Mouse (Mus musculus) bone marrow, adult 2 months (tissue): Measurements from ENCODE around the gene Col6a6. TPM values are rescaled to one million over a fixed set of nuclear protein-coding genes. Genes with fewer than 3 reads are reported as not detected.

Experiments
- H3K27ac ChIP-seq: fragments of 200-500 bp; 2 replicates; pipeline ENCODE4 v1.5.1; 2012; ENCODE audit warnings: low read depth, mild to moderate bottlenecking, control low read depth, inconsistent platforms, low read length; ENCODE audit not compliant: control insufficient read depth, poor library complexity, insufficient read depth
- H3K4me1 ChIP-seq: fragments of 200-500 bp; 2 replicates; pipeline ENCODE4 v1.6.1; 2011; ENCODE audit warnings: low read length; ENCODE audit not compliant: control insufficient read depth, insufficient read depth
- H3K4me3 ChIP-seq: fragments of 200-500 bp; replicated peaks from 2 replicates; pipeline ENCODE3; 2011; ENCODE audit warnings: mild to moderate bottlenecking, low read depth, low read length, control low read depth; ENCODE audit not compliant: control insufficient read depth
- CTCF ChIP-seq: fragments of 200-500 bp; IDR thresholded peaks from 2 replicates; pipeline ENCODE4 v1.5.1; 2011; ENCODE audit warnings: low read length, control low read depth; ENCODE audit not compliant: control insufficient read depth, insufficient read depth
- POLR2A ChIP-seq: fragments of 200-500 bp; IDR thresholded peaks from 2 replicates; pipeline ENCODE4 v1.6.1; 2011; ENCODE audit warnings: low read depth, mild to moderate bottlenecking, control low read depth, low read length, borderline replicate concordance; ENCODE audit not compliant: control insufficient read depth
- WGBS: fragments of 180-500 bp; shearing (Covaris S2); methylation state at CpG from one replicate; pipeline ENCODE4 v1.1.7; 2018; 5-methylcytosine and 5-hydroxymethylcytosine counted together
- polyA plus RNA-seq: library from polyadenylated mRNA; stranded (reverse); fragments of >200 nt; gene quantifications from 2 replicates; pipeline ENCODE4 v1.2.4, GENCODE M21; 2011; ENCODE audit warnings: low replicate concordance; ENCODE audit not compliant: missing spikeins, insufficient read depth, insufficient read length

Gene Col6a6
- polyA plus RNA-seq, 1 experiment, result not detected

DNA sequence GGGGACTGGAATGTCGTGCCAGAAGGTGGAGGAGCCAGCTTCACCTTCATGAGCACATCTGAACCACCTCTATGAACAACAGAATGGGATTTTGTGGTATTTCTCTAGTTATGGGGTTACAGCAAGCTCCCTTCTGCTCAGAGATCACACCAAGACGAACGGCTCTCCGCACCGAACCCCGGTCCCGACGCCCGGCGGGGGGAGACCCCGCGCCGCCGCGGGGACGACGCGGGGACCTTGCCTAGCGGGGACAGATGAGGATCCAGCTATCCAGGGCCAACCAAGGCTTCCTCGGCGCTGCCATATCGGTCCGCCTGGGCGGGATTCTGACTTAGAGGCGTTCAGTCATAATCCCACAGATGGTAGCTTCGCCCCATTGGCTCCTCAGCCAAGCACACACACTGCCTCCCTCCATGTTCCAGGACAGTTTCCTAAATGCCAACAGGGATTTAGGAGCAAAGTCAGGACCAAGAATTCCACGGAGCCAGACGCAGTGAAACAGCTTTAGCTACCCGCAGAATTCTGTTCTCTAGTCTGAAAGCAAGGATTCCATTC is 8.7 kb downstream of the Col6a6 start:
- WGBS, result 70% methylated on average over 29 of the region's 29 CpGs
- Histone ChIP-seq H3K4me1 (no peaks in the 10 kb centered on the region), H3K4me3 (no peak overlapping the region), H3K27ac (no peak overlapping the region)
- TF ChIP-seq CTCF (no peak), POLR2A (no peak)

DNA sequence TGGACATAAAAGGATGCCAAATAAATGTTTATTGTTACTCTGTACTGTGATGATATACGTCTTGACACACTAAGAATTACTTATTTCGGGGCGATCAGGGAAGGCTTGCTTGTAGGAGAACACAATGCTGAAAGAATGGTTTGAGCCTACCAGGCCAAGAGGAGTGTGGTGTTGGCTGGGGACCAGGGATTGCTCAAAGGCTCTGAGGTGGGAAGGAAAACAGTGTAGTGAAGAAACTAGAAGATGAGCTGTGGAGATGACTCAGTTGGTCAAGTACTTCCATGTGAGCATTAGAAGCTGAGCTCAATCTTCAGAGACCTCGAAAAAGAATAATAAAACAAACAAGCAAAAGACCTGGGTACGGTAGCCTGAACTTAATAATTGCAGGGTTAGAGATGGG is 13.5 kb downstream of the Col6a6 start:
- WGBS, result 79% methylated on average over 5 of the region's 5 CpGs
- TF ChIP-seq CTCF, result no peak
- no peak for TF ChIP-seq POLR2A
- Histone ChIP-seq H3K4me1 (no peaks in the 10 kb centered on the region), H3K4me3 (no peak overlapping the region), H3K27ac (no peak overlapping the region)

DNA sequence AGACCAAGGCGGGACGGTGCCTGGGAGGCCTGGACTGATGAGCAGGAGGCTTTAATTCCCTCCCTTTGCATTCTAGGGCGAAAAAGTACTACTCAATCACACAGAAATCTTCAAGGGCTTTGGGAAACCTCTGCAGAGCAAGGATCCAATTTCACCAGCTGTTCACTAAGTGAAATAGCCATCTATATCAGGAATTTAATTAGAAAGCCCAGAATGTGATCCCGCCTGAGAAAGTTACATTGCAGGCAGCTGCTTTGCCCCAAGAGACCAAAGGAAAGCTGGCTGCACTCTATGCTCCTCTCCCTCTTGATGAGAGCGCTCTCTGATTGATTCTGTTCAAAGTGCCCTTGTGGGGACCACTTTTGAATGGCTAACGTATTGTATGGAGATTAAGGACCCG is 16.5 kb downstream of the Col6a6 start:
- TF ChIP-seq CTCF, result no peak
- TF ChIP-seq POLR2A, result no peak
- H3K4me3 ChIP-seq, result no peak overlapping the region
- H3K4me1 ChIP-seq, result no peaks in the 10 kb centered on the region
- 80% methylated on average over 7 of the region's 7 CpGs for WGBS
- H3K27ac ChIP-seq, result no peak overlapping the region

GRCm38 (mm10) chr9:105808920-105809505 is 18.9 kb downstream of the Col6a6 start:
- WGBS, result 82% methylated on average over 17 of the region's 17 CpGs
- H3K27ac ChIP-seq, result no peak overlapping the region
- no peak overlapping the region for H3K4me3 ChIP-seq
- no peaks in the 10 kb centered on the region; the same call in 1 of the 2 replicates for H3K4me1 ChIP-seq
- TF ChIP-seq CTCF (no peak), POLR2A (no peak)

DNA sequence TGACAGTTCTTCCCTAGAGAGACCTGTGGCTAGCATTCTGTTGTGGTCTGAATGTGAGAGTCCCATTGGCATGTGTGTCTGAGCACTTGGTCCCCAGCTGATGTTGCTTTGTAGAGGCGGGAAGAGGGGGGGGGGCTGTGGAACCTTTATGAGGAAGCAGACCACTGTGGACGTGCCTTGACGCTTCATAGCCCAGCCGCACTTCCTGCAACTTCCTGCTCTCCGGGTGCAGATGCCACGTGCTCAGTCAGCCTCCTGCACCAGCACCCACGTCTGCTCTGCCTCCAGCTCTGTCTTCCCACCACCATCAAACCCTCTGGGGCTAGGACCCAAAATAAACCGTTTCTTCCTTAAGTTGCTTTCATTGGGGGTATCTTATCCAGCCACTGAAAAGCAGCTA is 24.5 kb downstream of the Col6a6 start:
- Histone ChIP-seq H3K4me1 (no peaks in the 10 kb centered on the region; the same call in 1 of the 2 replicates), H3K4me3 (no peak overlapping the region), H3K27ac (no peak overlapping the region)
- 15% methylated on average over 8 of the region's 8 CpGs for WGBS
- TF ChIP-seq CTCF (no peak), POLR2A (no peak)

DNA sequence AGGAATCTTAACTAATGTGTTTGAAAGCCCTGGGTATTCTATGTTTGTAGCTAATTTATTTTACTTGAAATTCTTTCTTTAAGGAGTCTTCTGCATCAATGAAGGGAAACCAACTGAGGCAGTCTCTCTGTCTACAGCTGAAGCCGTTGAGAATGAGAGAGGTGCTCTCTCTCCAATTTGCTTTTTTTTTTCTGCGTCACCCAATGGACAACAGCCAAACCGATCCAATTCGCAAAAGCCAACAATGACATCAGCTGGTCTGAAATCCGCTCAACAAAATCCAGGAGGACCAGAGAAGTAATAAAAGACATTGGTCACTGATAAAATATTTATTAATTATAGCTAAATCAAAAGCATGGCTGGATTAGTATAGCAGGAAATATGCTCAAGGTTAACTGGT is 26.5 kb downstream of the Col6a6 start:
- TF ChIP-seq CTCF (no peak), POLR2A (no peak)

GRCm38 (mm10) chr9:105800286-105800685 is 27.7 kb downstream of the Col6a6 start:
- Histone ChIP-seq H3K27ac (no peak overlapping the region), H3K4me1 (no peaks in the 10 kb centered on the region; the same call in 1 of the 2 replicates), H3K4me3 (no peak overlapping the region)
- 57% methylated on average over 5 of the region's 5 CpGs for WGBS
- TF ChIP-seq CTCF, result no peak
- TF ChIP-seq POLR2A, result no peak

More for the DNA sequence above, 26.5 kb downstream of the Col6a6 start:
- H3K27ac ChIP-seq, result no peak overlapping the region
- 90% methylated on average over 5 of the region's 5 CpGs for WGBS
- no peaks in the 10 kb centered on the region; the same call in 1 of the 2 replicates for H3K4me1 ChIP-seq
- no peak overlapping the region for H3K4me3 ChIP-seq

DNA sequence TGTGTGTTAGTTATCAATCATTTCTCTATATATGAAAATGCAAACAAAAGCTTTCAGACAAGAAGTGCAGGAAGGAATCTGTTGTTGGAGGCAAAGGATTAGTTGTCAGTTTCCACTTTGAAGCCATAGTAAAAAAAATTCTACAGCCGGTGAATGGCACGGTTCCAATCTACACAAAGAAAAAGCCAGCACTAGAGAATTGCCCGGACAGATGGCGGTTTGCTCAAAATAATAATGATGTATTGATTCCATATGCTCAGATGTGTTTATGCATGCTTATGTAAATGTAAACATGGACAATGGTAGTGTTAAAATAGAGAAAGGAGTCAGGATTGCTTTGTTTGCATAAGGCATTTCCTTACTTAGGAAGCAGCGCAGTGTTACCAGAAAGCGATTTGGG is 31.8 kb downstream of the Col6a6 start:
- H3K4me3 ChIP-seq, result no peak overlapping the region
- no peak for TF ChIP-seq CTCF
- TF ChIP-seq POLR2A, result no peak
- WGBS, result 84% methylated on average over 6 of the region's 6 CpGs
- H3K4me1 ChIP-seq, result no peaks in the 10 kb centered on the region; the same call in 1 of the 2 replicates
- no peak overlapping the region for H3K27ac ChIP-seq
